10 mouse cellular contexts compared by ENCODE assay signal in genomic region chr2:145850779-145851178, GRCm38 (mm10). TPM values are rescaled to one million over a fixed set of nuclear protein-coding genes. Genes with fewer than 3 reads are reported as not detected.
DNase-seq lines count a peak whose midpoint lies in the region; ATAC-seq lines count a peak whose summit lies in the region.
"Had no signal": no experiment of that assay in that cellular context is flagged by ENCODE, and none has a peak within 500 bp of the region (broad histone marks: within the 10 kb centered on the region; RNA-seq: fewer than 3 reads in every experiment).

No protein-coding gene starts in this region.

- no peak overlapping the region for H3K4me3 ChIP-seq in heart, embryonic 11.5 days (ENCODE audit: low read depth, low read length)
- H3K4me3 ChIP-seq in stomach, embryonic 15.5 days (replicated peaks), result no peak overlapping the region
- H3K4me3 ChIP-seq: erythroblast, embryonic 14.5 days; heart, embryonic 10.5 days had no signal

- H3K9ac ChIP-seq in heart, embryonic 11.5 days (ENCODE audit: low read depth, low read length), result no peak overlapping the region
- H3K9ac ChIP-seq in stomach, embryonic 15.5 days, result no peak overlapping the region

- no peaks in the 10 kb centered on the region for H3K9me3 ChIP-seq in heart, embryonic 11.5 days (replicated peaks; ENCODE audit: control insufficient read depth, low read length)
- no peaks in the 10 kb centered on the region for H3K9me3 ChIP-seq in stomach, embryonic 15.5 days
- H3K9me3 ChIP-seq: heart, embryonic 10.5 days had no signal

- intact Hi-C loops in heart, postnatal 14 days (cut with DNase I), result no loop called here
- intact Hi-C loops in left cerebral cortex, postnatal 36 days (cut with DNase I), result no loop called here

- no peak for ATAC-seq in heart, embryonic 11.5 days (replicated peaks; ENCODE audit: insufficient number of reproducible peaks, low FRiP score, low TSS enrichment)
- ATAC-seq in stomach, embryonic 15.5 days (ENCODE audit: insufficient read depth, low FRiP score, low read depth), result peak; percentile 36; the same call in 1 of the 2 replicates

- peaks cover 3% of the 10 kb centered on the region; the same call in 1 of the 2 replicates for H3K4me1 ChIP-seq in heart, embryonic 11.5 days (ENCODE audit: control insufficient read depth, insufficient read depth, low read length)
- H3K4me1 ChIP-seq in stomach, embryonic 15.5 days, result peaks cover 9% of the 10 kb centered on the region; the same call in 1 of the 2 replicates

- H3K27me3 ChIP-seq in heart, embryonic 11.5 days (ENCODE audit: control insufficient read depth, insufficient read depth, low read length), result no peaks in the 10 kb centered on the region
- no peaks in the 10 kb centered on the region for H3K27me3 ChIP-seq in stomach, embryonic 15.5 days (replicated peaks)

- whole genome bisulfite sequencing in heart, embryonic 11.5 days (ENCODE audit: insufficient replicate concordance), result 56% methylated on average over 4 of the region's 4 CpGs
- WGBS in stomach, embryonic 15.5 days, result 46% methylated on average over 4 of the region's 4 CpGs

- H3K4me2 ChIP-seq in heart, embryonic 11.5 days, result no peak overlapping the region
- no peak overlapping the region for H3K4me2 ChIP-seq in stomach, embryonic 15.5 days

- no peak for DNase-seq in heart, postnatal 14 days
- peak; percentile 78 for DNase-seq in right cerebral cortex, adult 18-20 months
- DNase-seq in right cerebral cortex, postnatal 4 days, result no peak
- peak; percentile 19 to 42 for DNase-seq in left cerebral cortex, postnatal 36 days (ENCODE audit: low spot score in 2 of 2)
- no peak for DNase-seq in retina, postnatal 1 day
- DNase-seq in cerebellum, adult 9-10 months, result no peak

- 0 out of 2 replicates have a peak overlapping the region, but pooled peaks have one; percentile 41 for H3K27ac ChIP-seq in heart, embryonic 11.5 days (ENCODE audit: low read depth, low read length)
- H3K27ac ChIP-seq in stomach, embryonic 15.5 days, result peak overlapping the region; percentile 26; the same call in 1 of the 2 replicates
- H3K27ac ChIP-seq: heart, embryonic 10.5 days had no signal

- peaks cover 4% of the 10 kb centered on the region; the same call in 1 of the 2 replicates for H3K36me3 ChIP-seq in heart, embryonic 11.5 days (ENCODE audit: control insufficient read depth, insufficient read depth, low read length)
- H3K36me3 ChIP-seq in stomach, embryonic 15.5 days, result no peaks in the 10 kb centered on the region

RNA-seq across cellular contexts. Expression of gene Naa20, which starts 51.1 kb away (rescaled TPM):
- 185 and 189 TPM in 2 replicates for polyA plus RNA-seq in heart, embryonic 11.5 days (2014; fragmentation: Nextera tagmentation; extraction: Ambion mirVana)
- 10 to 100 TPM; 94.1 to 99.6 TPM for total RNA-seq in heart, postnatal 14 days (2021)
- total RNA-seq in left cerebral cortex, postnatal 36 days (2021), result 10 to 100 TPM; 67.9 to 71.5 TPM
- 153 and 164 TPM in 2 replicates for polyA plus RNA-seq in stomach, embryonic 15.5 days (2015; fragmentation: Nextera tagmentation; extraction: Ambion mirVana)

Comparison
In these comparisons a context has a peak if more than half of its experiments do, and no peak if none do; other contexts are left out.
1. DNase-seq: peak in right cerebral cortex, adult 18-20 months (single experiment) and left cerebral cortex, postnatal 36 days (2 of 2); none in heart, postnatal 14 days (0 of 2), right cerebral cortex, postnatal 4 days (single experiment), retina, postnatal 1 day (single experiment) and cerebellum, adult 9-10 months (single experiment).